ENCODE assay signal across 9 mouse cellular contexts in the genomic region with DNA sequence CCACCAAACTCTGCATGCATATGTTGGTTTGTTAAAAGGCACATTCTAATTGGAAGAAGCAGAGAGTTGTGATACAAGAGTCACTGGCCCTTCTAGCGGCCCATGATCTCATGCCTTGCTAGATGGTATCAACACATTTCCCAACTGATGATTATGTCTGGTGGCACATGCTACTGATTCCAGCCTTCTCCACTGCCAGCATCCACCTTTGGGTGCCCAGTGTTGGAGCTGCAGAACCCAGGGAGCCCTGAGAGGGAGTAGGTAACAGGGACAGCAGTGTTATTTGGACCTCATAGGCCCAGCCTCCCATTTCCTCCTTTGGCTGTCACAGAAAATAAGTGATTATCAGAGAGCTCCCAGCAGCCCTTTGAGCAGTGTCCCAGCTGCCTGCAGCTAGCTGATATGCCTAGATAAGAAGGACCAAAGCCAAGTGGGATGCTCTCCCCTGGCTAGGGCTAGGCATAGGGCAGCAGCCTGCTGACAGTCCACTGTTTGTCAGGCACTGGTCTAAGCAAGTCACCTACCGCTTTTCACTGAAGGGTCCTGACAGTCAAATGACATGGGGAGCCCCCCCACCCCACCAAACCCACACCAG. TPM values are rescaled to one million over a fixed set of nuclear protein-coding genes. Genes with fewer than 3 reads are reported as not detected.
DNase-seq lines count a peak whose midpoint lies in the region; ATAC-seq lines count a peak whose summit lies in the region.
"Had no signal": no experiment of that assay in that cellular context is flagged by ENCODE, and none has a peak within 500 bp of the region (broad histone marks: within the 10 kb centered on the region; RNA-seq: fewer than 3 reads in every experiment).

No protein-coding gene starts in this region.

- 84% methylated on average over 2 of the region's 2 CpGs for WGBS in forebrain, embryonic 12.5 days
- WGBS in forebrain, embryonic 15.5 days: 97% methylated on average over 2 of the region's 2 CpGs
- WGBS in heart, embryonic 11.5 days (ENCODE audit: insufficient replicate concordance): 42% methylated on average over 2 of the region's 2 CpGs

- no peak overlapping the region for H3K4me2 ChIP-seq in forebrain, embryonic 12.5 days
- H3K4me2 ChIP-seq in forebrain, embryonic 15.5 days (replicated peaks): no peak overlapping the region
- 0 out of 2 replicates have a peak overlapping the region, but pooled peaks have one; percentile 14 for H3K4me2 ChIP-seq in heart, embryonic 11.5 days
- H3K4me2 ChIP-seq: limb, embryonic 15.5 days had no signal

- H3K27me3 ChIP-seq in forebrain, embryonic 12.5 days: no peaks in the 10 kb centered on the region
- no peaks in the 10 kb centered on the region for H3K27me3 ChIP-seq in forebrain, embryonic 15.5 days
- peaks cover 33% of the 10 kb centered on the region for H3K27me3 ChIP-seq in heart, embryonic 11.5 days (ENCODE audit: control insufficient read depth, insufficient read depth, low read length)
- H3K27me3 ChIP-seq: limb, embryonic 15.5 days had no signal

- H3K9me3 ChIP-seq in forebrain, embryonic 12.5 days: no peaks in the 10 kb centered on the region
- H3K9me3 ChIP-seq in forebrain, embryonic 15.5 days: no peaks in the 10 kb centered on the region
- H3K9me3 ChIP-seq in heart, embryonic 11.5 days (replicated peaks; ENCODE audit: control insufficient read depth, low read length): no peaks in the 10 kb centered on the region
- H3K9me3 ChIP-seq: limb, embryonic 15.5 days had no signal

- H3K27ac ChIP-seq in forebrain, embryonic 12.5 days: 0 out of 2 replicates have a peak overlapping the region, but pooled peaks have one; percentile 15
- H3K27ac ChIP-seq in forebrain, embryonic 15.5 days (replicated peaks): no peak overlapping the region
- peak overlapping the region; percentile 73 for H3K27ac ChIP-seq in heart, embryonic 11.5 days (ENCODE audit: low read depth, low read length)
- H3K27ac ChIP-seq: limb, embryonic 15.5 days had no signal

- peak; percentile 46 to 54 for DNase-seq in kidney, postnatal 36 days
- peak; percentile 27 for DNase-seq in skeletal muscle tissue, adult 2 months (ENCODE audit: low read depth, low spot score)
- no peak for DNase-seq in right cerebral cortex, postnatal 4 days
- DNase-seq in ovary, adult 18-20 months (ENCODE audit: low spot score): no peak
- DNase-seq in gastrocnemius, postnatal 14 days: no peak

- peaks cover 42% of the 10 kb centered on the region for H3K4me1 ChIP-seq in forebrain, embryonic 12.5 days
- peaks cover 23% of the 10 kb centered on the region for H3K4me1 ChIP-seq in forebrain, embryonic 15.5 days
- H3K4me1 ChIP-seq in heart, embryonic 11.5 days (ENCODE audit: control insufficient read depth, insufficient read depth, low read length): peaks cover 55% of the 10 kb centered on the region

- H3K36me3 ChIP-seq in forebrain, embryonic 12.5 days (replicated peaks): peaks cover 12% of the 10 kb centered on the region
- H3K36me3 ChIP-seq in forebrain, embryonic 15.5 days: no peaks in the 10 kb centered on the region
- H3K36me3 ChIP-seq in heart, embryonic 11.5 days (ENCODE audit: control insufficient read depth, insufficient read depth, low read length): no peaks in the 10 kb centered on the region

- no peak for ATAC-seq in forebrain, embryonic 12.5 days (ENCODE audit: low FRiP score)
- no peak for ATAC-seq in forebrain, embryonic 15.5 days (replicated peaks)
- peak; percentile 99 for ATAC-seq in heart, embryonic 11.5 days (replicated peaks; ENCODE audit: insufficient number of reproducible peaks, low FRiP score, low TSS enrichment)

- H3K4me3 ChIP-seq in forebrain, embryonic 12.5 days (replicated peaks): no peak overlapping the region
- H3K4me3 ChIP-seq in forebrain, embryonic 15.5 days: no peak overlapping the region
- no peak overlapping the region for H3K4me3 ChIP-seq in heart, embryonic 11.5 days (ENCODE audit: low read depth, low read length)
- H3K4me3 ChIP-seq: limb, embryonic 15.5 days had no signal

- no peak overlapping the region for H3K9ac ChIP-seq in forebrain, embryonic 12.5 days
- no peak overlapping the region for H3K9ac ChIP-seq in forebrain, embryonic 15.5 days (replicated peaks)
- H3K9ac ChIP-seq in heart, embryonic 11.5 days (ENCODE audit: low read depth, low read length): no peak overlapping the region
- H3K9ac ChIP-seq: limb, embryonic 15.5 days had no signal

- intact Hi-C loops in gastrocnemius, postnatal 14 days (cut with DNase I; ENCODE audit: low total_unique reads): no loop called here

RNA-seq across cellular contexts. Expression of a gene that starts 44.7 kb away (rescaled TPM):
- polyA plus RNA-seq in forebrain, embryonic 12.5 days (2016; fragmentation: Nextera tagmentation; extraction: Ambion mirVana): 51.5 and 64.7 TPM in 2 replicates
- 75.9 and 85.8 TPM in 2 replicates for polyA plus RNA-seq in forebrain, embryonic 15.5 days (2015; fragmentation: Nextera tagmentation; extraction: Ambion mirVana)
- 12.4 and 12.6 TPM in 2 replicates for polyA plus RNA-seq in heart, embryonic 11.5 days (2014; fragmentation: Nextera tagmentation; extraction: Ambion mirVana)
- total RNA-seq in gastrocnemius, postnatal 14 days (2021): 10 to 100 TPM; 14.9 to 20.7 TPM

Comparison
In these comparisons a context has a peak if more than half of its experiments do, and no peak if none do; other contexts are left out.
1. DNase-seq: peak in kidney, postnatal 36 days (2 of 2) and skeletal muscle tissue, adult 2 months (single experiment); none in right cerebral cortex, postnatal 4 days (single experiment), ovary, adult 18-20 months (single experiment) and gastrocnemius, postnatal 14 days (single experiment).